Mouse (Mus musculus) liver (tissue): ENCODE data around the gene Zfand6.

Experiments used
- DNase-seq: peaks from one replicate; pipeline ENCODE4 v3.0.0-alpha.2; 2020; ENCODE audit warnings: mixed read lengths

The Zfand6 gene

GRCm38 (mm10) chr7:84590622-84591021 lies 99.1 kb downstream of the Zfand6 start:
- DNase-seq, result no peak

GRCm38 (mm10) chr7:84587101-84587783 lies 102.5 kb downstream of the Zfand6 start:
- DNase-seq, result peak; percentile 76

GRCm38 (mm10) chr7:84586360-84587100 lies 103.2 kb downstream of the Zfand6 start:
- DNase-seq, result no peak

GRCm38 (mm10) chr7:84585086-84585485 lies 104.7 kb downstream of the Zfand6 start:
- no peak for DNase-seq

GRCm38 (mm10) chr7:84579769-84580168 lies 110.0 kb downstream of the Zfand6 start:
- DNase-seq, result no peak

GRCm38 (mm10) chr7:84578841-84579240 lies 110.9 kb downstream of the Zfand6 start:
- DNase-seq, result no peak

GRCm38 (mm10) chr7:84577034-84577433 lies 112.7 kb downstream of the Zfand6 start:
- no peak for DNase-seq

GRCm38 (mm10) chr7:84566200-84566599 lies 123.6 kb downstream of the Zfand6 start:
- no peak for DNase-seq

GRCm38 (mm10) chr7:84564236-84564635 lies 125.5 kb downstream of the Zfand6 start:
- no peak for DNase-seq
